Mouse (Mus musculus) bone marrow, adult 2 months (tissue): ENCODE measurements around the gene Olfr1211. TPM values are rescaled to one million over a fixed set of nuclear protein-coding genes. Genes with fewer than 3 reads are reported as not detected.

Experiments
- H3K27ac ChIP-seq: fragments of 200-500 bp; 2 replicates; pipeline ENCODE4 v1.5.1; 2012; ENCODE audit warnings: low read depth, mild to moderate bottlenecking, control low read depth, inconsistent platforms, low read length; ENCODE audit not compliant: control insufficient read depth, poor library complexity, insufficient read depth
- H3K4me1 ChIP-seq: fragments of 200-500 bp; 2 replicates; pipeline ENCODE4 v1.6.1; 2011; ENCODE audit warnings: low read length; ENCODE audit not compliant: control insufficient read depth, insufficient read depth
- H3K4me3 ChIP-seq: fragments of 200-500 bp; replicated peaks from 2 replicates; pipeline ENCODE3; 2011; ENCODE audit warnings: mild to moderate bottlenecking, low read depth, low read length, control low read depth; ENCODE audit not compliant: control insufficient read depth
- CTCF ChIP-seq: fragments of 200-500 bp; IDR thresholded peaks from 2 replicates; pipeline ENCODE4 v1.5.1; 2011; ENCODE audit warnings: low read length, control low read depth; ENCODE audit not compliant: control insufficient read depth, insufficient read depth
- POLR2A ChIP-seq: fragments of 200-500 bp; IDR thresholded peaks from 2 replicates; pipeline ENCODE4 v1.6.1; 2011; ENCODE audit warnings: low read depth, mild to moderate bottlenecking, control low read depth, low read length, borderline replicate concordance; ENCODE audit not compliant: control insufficient read depth
- WGBS: fragments of 180-500 bp; shearing (Covaris S2); methylation state at CpG from one replicate; pipeline ENCODE4 v1.1.7; 2018; 5-methylcytosine and 5-hydroxymethylcytosine counted together
- polyA plus RNA-seq: library from polyadenylated mRNA; stranded (reverse); fragments of >200 nt; gene quantifications from 2 replicates; pipeline ENCODE4 v1.2.4, GENCODE M21; 2011; ENCODE audit warnings: low replicate concordance; ENCODE audit not compliant: missing spikeins, insufficient read depth, insufficient read length

The Olfr1211 gene
- polyA plus RNA-seq: not detected in 2 replicates

- TF ChIP-seq POLR2A: no peak
- no peak for TF ChIP-seq CTCF
- no peaks in the 10 kb centered on the region for H3K4me1 ChIP-seq
- no peak within 1 kb of the TSS for H3K27ac ChIP-seq
- 70% methylated on average over 1 of the region's 1 CpGs for WGBS
- no peak within 1 kb of the TSS for H3K4me3 ChIP-seq
These were observed at the start of gene Olfr1211 for GRCm38 (mm10) chr2:88938011-88938410. Olfr1211 (minus strand) TSS chr2:88938111.

GRCm38 (mm10) chr2:88980181-88980580 is 42.3 kb upstream of the Olfr1211 start, which contains the start of gene Gm13762:
Gm13762 (minus strand) TSS chr2:88980281.
- TF ChIP-seq CTCF: no peak
- no peak for TF ChIP-seq POLR2A
- H3K27ac ChIP-seq: no peak within 1 kb of the TSS
- H3K4me1 ChIP-seq: no peaks in the 10 kb centered on the region
- WGBS: 63% methylated on average over 1 of the region's 1 CpGs
- H3K4me3 ChIP-seq: no peak within 1 kb of the TSS

DNA sequence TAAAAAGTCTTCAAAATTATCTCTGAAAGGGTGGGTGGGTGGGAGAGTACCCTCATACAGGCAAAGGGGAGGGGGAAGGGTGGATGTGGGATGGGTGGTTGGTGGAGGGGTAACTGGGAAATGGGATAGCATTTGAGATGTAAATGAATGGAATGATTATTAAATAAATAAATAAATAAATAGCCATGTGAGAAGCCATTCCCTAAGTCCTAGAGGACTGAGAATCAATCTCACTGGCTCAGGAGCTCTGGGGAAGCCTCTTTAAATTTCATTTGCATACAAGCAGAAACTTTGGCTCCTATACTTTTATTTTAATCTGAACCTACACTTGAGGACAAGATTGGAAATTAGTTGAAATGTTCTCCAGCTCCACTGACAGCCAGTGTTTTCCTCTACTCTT is 15.8 kb upstream of the Olfr1211 start, which contains the start of gene Olfr1212:
Olfr1212 (plus strand) TSS at position 301 of the 400 bp plus-strand sequence.
- TF ChIP-seq CTCF (no peak), POLR2A (no peak)
- Histone ChIP-seq H3K4me3 (no peak within 1 kb of the TSS), H3K27ac (no peak within 1 kb of the TSS), H3K4me1 (no peaks in the 10 kb centered on the region)

- Histone ChIP-seq H3K4me1 (no peaks in the 10 kb centered on the region), H3K27ac (no peak within 1 kb of the TSS), H3K4me3 (no peak within 1 kb of the TSS)
- TF ChIP-seq POLR2A (no peak), CTCF (no peak)
- WGBS: 80% methylated on average over 3 of the region's 3 CpGs
These were observed 22.9 kb downstream of the Olfr1211 start, which contains the start of gene Olfr1209 for GRCm38 (mm10) chr2:88915057-88915456. Olfr1209 (minus strand) TSS chr2:88915157.

DNA sequence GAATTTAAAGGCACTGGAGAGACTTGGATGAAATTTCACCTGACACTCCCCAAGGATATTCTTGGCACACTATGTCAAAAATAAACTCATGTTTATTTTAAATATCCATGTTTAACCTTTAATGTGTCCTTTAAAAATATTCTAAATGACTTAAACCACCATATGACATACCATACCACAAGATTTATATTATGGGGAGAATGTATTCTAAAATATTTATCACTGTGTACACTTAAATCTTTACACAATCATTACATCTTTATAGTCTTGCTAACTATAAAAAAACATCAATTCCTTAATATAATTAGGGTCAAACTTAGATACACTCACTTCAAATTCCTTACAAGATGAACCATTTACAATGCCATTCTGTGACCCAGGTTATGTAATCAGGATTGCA is 35.7 kb downstream of the Olfr1211 start, which contains the start of gene Olfr1208:
Olfr1208 (minus strand) TSS at position 101 of the 400 bp plus-strand sequence.
- no peak within 1 kb of the TSS for H3K4me3 ChIP-seq
- TF ChIP-seq POLR2A: no peak
- TF ChIP-seq CTCF: no peak
- H3K4me1 ChIP-seq: no peaks in the 10 kb centered on the region
- no peak within 1 kb of the TSS for H3K27ac ChIP-seq

Other genes with a start within 250 kb of the Olfr1211 start
- gene Olfr1195, start 248.9 kb downstream of the Olfr1211 start, polyA plus RNA-seq: not detected in 2 replicates
- gene Olfr1196, start 233.5 kb downstream of the Olfr1211 start, polyA plus RNA-seq: not detected in 2 replicates
- not detected in 2 replicates for gene Olfr1197, start 205.7 kb downstream of the Olfr1211 start, polyA plus RNA-seq
- 0.87 TPM in 1 of 2 replicates, not detected in the other for gene Olfr1198, start 186.7 kb downstream of the Olfr1211 start, polyA plus RNA-seq
- gene Olfr1199, start 177.6 kb downstream of the Olfr1211 start, polyA plus RNA-seq: 0.63 TPM in 1 of 2 replicates, not detected in the other
- gene Olfr1200, start 167.6 kb downstream of the Olfr1211 start, polyA plus RNA-seq: not detected in 2 replicates
- gene Olfr1201, start 145.1 kb downstream of the Olfr1211 start, polyA plus RNA-seq: not detected in 2 replicates
- not detected in 2 replicates for gene Olfr1202, start 123.6 kb downstream of the Olfr1211 start, polyA plus RNA-seq
- gene Olfr1205, start 108.4 kb downstream of the Olfr1211 start, polyA plus RNA-seq: not detected in 2 replicates
- gene Olfr1204, start 88.8 kb downstream of the Olfr1211 start, polyA plus RNA-seq: not detected in 2 replicates
- gene Olfr1206, start 74.9 kb downstream of the Olfr1211 start, polyA plus RNA-seq: not detected in 2 replicates
- not detected in 2 replicates for gene Olfr1208, start 35.8 kb downstream of the Olfr1211 start, polyA plus RNA-seq
- gene Olfr1209, start 23.0 kb downstream of the Olfr1211 start, polyA plus RNA-seq: not detected in 2 replicates
- gene Olfr1212, start 15.9 kb upstream of the Olfr1211 start, polyA plus RNA-seq: not detected in 2 replicates
- not detected in 2 replicates for gene Gm13762, start 42.2 kb upstream of the Olfr1211 start, polyA plus RNA-seq
- not detected in 2 replicates for gene Olfr1214, start 54.5 kb upstream of the Olfr1211 start, polyA plus RNA-seq
- not detected in 2 replicates for gene Olfr1215, start 68.9 kb upstream of the Olfr1211 start, polyA plus RNA-seq
- gene Olfr1216, start 80.2 kb upstream of the Olfr1211 start, polyA plus RNA-seq: not detected in 2 replicates
- gene Olfr1217, start 94.0 kb upstream of the Olfr1211 start, polyA plus RNA-seq: not detected in 2 replicates
- gene Olfr1218, start 123.1 kb upstream of the Olfr1211 start, polyA plus RNA-seq: not detected in 2 replicates
- 0.27 TPM in 1 of 2 replicates, not detected in the other for gene Olfr1219, start 145.4 kb upstream of the Olfr1211 start, polyA plus RNA-seq
- gene Olfr1220, start 168.7 kb upstream of the Olfr1211 start, polyA plus RNA-seq: not detected in 2 replicates
- gene Olfr1221, start 179.2 kb upstream of the Olfr1211 start, polyA plus RNA-seq: not detected in 2 replicates
- gene Olfr1222, start 194.9 kb upstream of the Olfr1211 start, polyA plus RNA-seq: not detected in 2 replicates
- not detected in 2 replicates for gene Olfr1223, start 213.4 kb upstream of the Olfr1211 start, polyA plus RNA-seq
- gene Olfr1224-ps1, start 226.0 kb upstream of the Olfr1211 start, polyA plus RNA-seq: not detected in 2 replicates
- gene Olfr1225, start 236.6 kb upstream of the Olfr1211 start, polyA plus RNA-seq: not detected in 2 replicates